Mouse (Mus musculus) spleen, adult 2 months (tissue): ENCODE measurements at regions not wholly inside any gene's neighbourhood (a gene's known extent, or its start where the extent isn't known, plus 50 kb on each side); places are given as distances from the start of the nearest gene placed in this dataset.

Source experiments
- CTCF ChIP-seq: fragments of 200-500 bp; IDR thresholded peaks from 2 replicates; pipeline ENCODE4 v1.5.1; 2011; ENCODE audit warnings: mild to moderate bottlenecking, inconsistent platforms; ENCODE audit not compliant: insufficient read depth, insufficient read length, insufficient replicate concordance; ENCODE audit errors: extremely low read depth
- POLR2A ChIP-seq: fragments of 200-500 bp; IDR thresholded peaks from 2 replicates; pipeline ENCODE4 v1.6.1; 2011; ENCODE audit warnings: low read depth, low read length, inconsistent platforms

DNA sequence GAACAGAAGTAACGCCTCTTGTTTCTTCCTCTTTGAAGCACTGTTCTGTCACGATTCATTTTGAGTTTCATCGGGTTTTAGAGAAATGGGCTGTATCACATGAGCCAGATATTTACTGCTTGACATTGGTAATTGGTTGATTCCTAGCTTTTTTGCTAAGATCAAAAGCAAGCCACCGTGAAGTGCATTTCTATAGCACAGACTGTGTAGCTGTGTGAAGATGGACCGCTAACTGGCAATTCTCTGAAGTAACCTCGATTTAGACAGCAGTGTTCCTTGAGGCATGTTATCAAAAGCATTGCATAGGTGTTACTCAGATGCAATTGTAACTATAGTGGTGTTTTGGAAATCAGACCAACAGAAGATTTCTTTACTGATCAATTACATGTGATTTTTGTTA is 64.1 kb upstream of the C1qtnf3 start:
- TF ChIP-seq POLR2A (no peak), CTCF (no peak)
